Mouse (Mus musculus): ENCODE measurements around the gene Nyap2. TPM values are rescaled to one million over a fixed set of nuclear protein-coding genes. Genes with fewer than 3 reads are reported as not detected.

The Nyap2 gene
- polyA plus RNA-seq, 1 experiment from 2014 or later = 16.2 TPM

- Histone ChIP-seq H3K4me1 (ENCODE audit: control insufficient read depth, insufficient read depth, low read depth, low read length) (no peaks in the 10 kb centered on the region), H3K9me3 (ENCODE audit: control insufficient read depth, low read length) (no peaks in the 10 kb centered on the region), H3K4me3 (ENCODE audit: low read length) (no peak overlapping the region), H3K27ac (ENCODE audit: low read depth, low read length) (no peak overlapping the region), H3K9ac (ENCODE audit: low read depth, low read length) (no peak overlapping the region), H3K27me3 (replicated peaks; ENCODE audit: control insufficient read depth, insufficient read depth, low read length) (no peaks in the 10 kb centered on the region), H3K36me3 (ENCODE audit: control insufficient read depth, insufficient read depth, low read length) (no peaks in the 10 kb centered on the region), H3K4me2 (ENCODE audit: low read length) (no peak overlapping the region)
- no peak for ATAC-seq
Measured at GRCm38 (mm10) chr1:81145576-81145975, 68.8 kb downstream of the Nyap2 start.

- ATAC-seq = no peak
- Histone ChIP-seq H3K4me2 (ENCODE audit: low read length) (no peak overlapping the region), H3K9ac (ENCODE audit: low read depth, low read length) (no peak overlapping the region), H3K27ac (ENCODE audit: low read depth, low read length) (no peak overlapping the region), H3K4me1 (ENCODE audit: control insufficient read depth, insufficient read depth, low read depth, low read length) (no peaks in the 10 kb centered on the region), H3K36me3 (ENCODE audit: control insufficient read depth, insufficient read depth, low read length) (no peaks in the 10 kb centered on the region), H3K27me3 (replicated peaks; ENCODE audit: control insufficient read depth, insufficient read depth, low read length) (no peaks in the 10 kb centered on the region), H3K9me3 (ENCODE audit: control insufficient read depth, low read length) (no peaks in the 10 kb centered on the region), H3K4me3 (ENCODE audit: low read length) (no peak overlapping the region)
- WGBS = 39% methylated on average over 3 of the region's 3 CpGs
Measured at GRCm38 (mm10) chr1:81169245-81169644, 92.5 kb downstream of the Nyap2 start.

DNA sequence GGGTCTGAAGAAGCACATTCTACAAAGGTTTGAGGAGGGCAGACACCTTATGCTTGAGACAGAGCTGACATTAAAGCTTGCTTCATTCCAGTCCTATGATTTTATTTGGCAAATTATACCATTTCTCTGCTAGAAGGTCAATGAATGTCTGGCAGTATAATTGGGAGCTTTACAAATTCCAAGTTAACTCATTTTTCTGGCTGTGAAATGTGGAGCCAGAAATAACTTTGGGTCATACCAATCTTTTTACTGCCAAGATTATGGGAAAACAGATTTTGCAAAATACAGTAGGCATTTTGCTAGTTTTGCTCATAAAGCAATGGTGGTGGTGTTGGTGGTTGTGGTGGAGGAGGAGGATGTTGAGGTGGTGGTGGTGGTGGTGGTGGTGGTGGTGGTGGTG lies 96.0 kb downstream of the Nyap2 start:
- Histone ChIP-seq H3K4me2 (ENCODE audit: low read length) (no peak overlapping the region), H3K9me3 (ENCODE audit: control insufficient read depth, low read length) (no peaks in the 10 kb centered on the region), H3K4me3 (ENCODE audit: low read length) (no peak overlapping the region), H3K27ac (ENCODE audit: low read depth, low read length) (no peak overlapping the region), H3K36me3 (ENCODE audit: control insufficient read depth, insufficient read depth, low read length) (no peaks in the 10 kb centered on the region), H3K27me3 (replicated peaks; ENCODE audit: control insufficient read depth, insufficient read depth, low read length) (no peaks in the 10 kb centered on the region), H3K4me1 (ENCODE audit: control insufficient read depth, insufficient read depth, low read depth, low read length) (no peaks in the 10 kb centered on the region), H3K9ac (ENCODE audit: low read depth, low read length) (no peak overlapping the region)
- ATAC-seq = no peak

DNA sequence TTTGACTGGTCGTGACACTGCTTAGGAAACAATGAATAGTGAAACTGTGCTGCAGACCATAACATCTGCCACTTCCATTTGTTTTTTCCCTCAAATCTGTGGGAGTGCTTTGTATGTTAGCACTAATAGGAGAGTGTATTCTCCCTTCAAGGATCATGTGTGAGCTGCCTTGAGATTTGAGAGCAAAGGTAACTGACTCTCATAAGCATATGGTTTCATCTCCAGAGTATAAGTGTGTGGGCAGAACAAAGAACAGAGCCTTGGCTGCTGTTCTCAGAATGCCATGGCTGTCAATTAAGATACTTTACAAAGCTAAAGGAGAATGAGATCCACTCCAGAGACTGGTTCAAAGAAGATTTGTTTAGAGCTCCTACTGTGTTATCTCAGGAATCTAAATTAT lies 96.6 kb downstream of the Nyap2 start:
- H3K9ac ChIP-seq (ENCODE audit: low read depth, low read length) = no peak overlapping the region
- H3K4me2 ChIP-seq (ENCODE audit: low read length) = no peak overlapping the region
- no peak for ATAC-seq
- no peaks in the 10 kb centered on the region for H3K4me1 ChIP-seq (ENCODE audit: control insufficient read depth, insufficient read depth, low read depth, low read length)
- no peak overlapping the region for H3K4me3 ChIP-seq (ENCODE audit: low read length)
- no peaks in the 10 kb centered on the region for H3K36me3 ChIP-seq (ENCODE audit: control insufficient read depth, insufficient read depth, low read length)
- WGBS = 68% methylated on average over 1 of the region's 1 CpGs
- H3K27ac ChIP-seq (ENCODE audit: low read depth, low read length) = no peak overlapping the region
- H3K9me3 ChIP-seq (ENCODE audit: control insufficient read depth, low read length) = no peaks in the 10 kb centered on the region
- H3K27me3 ChIP-seq (replicated peaks; ENCODE audit: control insufficient read depth, insufficient read depth, low read length) = no peaks in the 10 kb centered on the region

DNA sequence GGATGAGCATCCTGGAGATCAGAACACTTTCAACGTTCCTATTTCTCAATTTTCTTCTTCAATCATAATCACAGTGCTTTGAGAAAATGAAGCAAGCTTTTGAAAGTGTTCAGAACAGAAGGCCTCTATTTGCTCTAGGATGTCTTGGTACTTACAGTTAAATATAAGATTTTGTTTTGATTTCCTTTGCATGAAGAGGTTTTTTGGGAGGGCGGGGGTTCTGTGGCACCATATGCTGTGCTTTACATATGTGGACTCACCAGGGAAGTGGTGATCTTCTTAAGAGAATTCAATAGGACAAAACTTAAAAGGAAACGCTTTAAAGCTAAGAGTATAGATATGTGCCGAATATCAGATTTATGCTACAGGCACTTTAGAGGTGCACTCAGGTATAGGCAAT lies 103.0 kb downstream of the Nyap2 start:
- Histone ChIP-seq H3K4me2 (ENCODE audit: low read length) (no peak overlapping the region), H3K36me3 (ENCODE audit: control insufficient read depth, insufficient read depth, low read length) (no peaks in the 10 kb centered on the region), H3K27me3 (replicated peaks; ENCODE audit: control insufficient read depth, insufficient read depth, low read length) (no peaks in the 10 kb centered on the region), H3K9me3 (ENCODE audit: control insufficient read depth, low read length) (no peaks in the 10 kb centered on the region), H3K4me1 (ENCODE audit: control insufficient read depth, insufficient read depth, low read depth, low read length) (no peaks in the 10 kb centered on the region), H3K27ac (ENCODE audit: low read depth, low read length) (no peak overlapping the region), H3K9ac (ENCODE audit: low read depth, low read length) (no peak overlapping the region), H3K4me3 (ENCODE audit: low read length) (no peak overlapping the region)
- 95% methylated on average over 4 of the region's 4 CpGs for WGBS
- no peak for ATAC-seq

GRCm38 (mm10) chr1:81180686-81181085 lies 103.9 kb downstream of the Nyap2 start:
- 85% methylated on average over 3 of the region's 3 CpGs for WGBS
- no peaks in the 10 kb centered on the region for H3K27me3 ChIP-seq (replicated peaks; ENCODE audit: control insufficient read depth, insufficient read depth, low read length)
- no peak overlapping the region for H3K27ac ChIP-seq (ENCODE audit: low read depth, low read length)
- no peak overlapping the region for H3K4me3 ChIP-seq (ENCODE audit: low read length)
- H3K9me3 ChIP-seq (ENCODE audit: control insufficient read depth, low read length) = no peaks in the 10 kb centered on the region
- no peak for ATAC-seq
- no peak overlapping the region for H3K4me2 ChIP-seq (ENCODE audit: low read length)
- H3K9ac ChIP-seq (ENCODE audit: low read depth, low read length) = no peak overlapping the region
- no peaks in the 10 kb centered on the region for H3K36me3 ChIP-seq (ENCODE audit: control insufficient read depth, insufficient read depth, low read length)
- no peaks in the 10 kb centered on the region for H3K4me1 ChIP-seq (ENCODE audit: control insufficient read depth, insufficient read depth, low read depth, low read length)

- WGBS = 97% methylated on average over 2 of the region's 2 CpGs
- Histone ChIP-seq H3K27me3 (replicated peaks; ENCODE audit: control insufficient read depth, insufficient read depth, low read length) (no peaks in the 10 kb centered on the region), H3K9ac (ENCODE audit: low read depth, low read length) (no peak overlapping the region), H3K27ac (ENCODE audit: low read depth, low read length) (no peak overlapping the region), H3K4me3 (ENCODE audit: low read length) (no peak overlapping the region), H3K9me3 (ENCODE audit: control insufficient read depth, low read length) (no peaks in the 10 kb centered on the region), H3K36me3 (ENCODE audit: control insufficient read depth, insufficient read depth, low read length) (no peaks in the 10 kb centered on the region), H3K4me1 (ENCODE audit: control insufficient read depth, insufficient read depth, low read depth, low read length) (no peaks in the 10 kb centered on the region), H3K4me2 (ENCODE audit: low read length) (no peak overlapping the region)
- no peak for ATAC-seq
Measured at GRCm38 (mm10) chr1:81209536-81209935, 132.8 kb downstream of the Nyap2 start.

DNA sequence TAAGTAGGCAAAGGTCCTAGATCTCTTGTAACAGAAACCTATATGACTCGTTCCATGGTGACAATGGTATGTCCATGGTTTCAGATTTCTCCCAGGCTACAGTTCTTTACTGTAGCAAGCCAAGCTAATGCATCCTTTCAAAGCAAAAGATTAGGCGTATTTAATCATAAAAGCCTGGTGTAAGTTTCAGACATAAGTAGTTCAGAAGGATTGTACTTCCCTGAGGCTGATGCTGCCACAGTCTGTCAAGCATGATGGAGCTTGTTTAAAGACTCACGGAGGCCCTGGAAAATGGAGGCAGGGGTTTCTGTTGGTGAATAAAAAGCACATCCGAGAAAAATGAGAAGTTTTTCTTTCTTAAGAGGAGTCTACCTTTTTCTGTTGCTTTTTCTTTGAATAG lies 134.7 kb downstream of the Nyap2 start:
- ATAC-seq = no peak
- Histone ChIP-seq H3K27ac (ENCODE audit: low read depth, low read length) (no peak overlapping the region), H3K4me3 (ENCODE audit: low read length) (no peak overlapping the region), H3K9ac (ENCODE audit: low read depth, low read length) (no peak overlapping the region), H3K36me3 (ENCODE audit: control insufficient read depth, insufficient read depth, low read length) (no peaks in the 10 kb centered on the region), H3K4me1 (ENCODE audit: control insufficient read depth, insufficient read depth, low read depth, low read length) (no peaks in the 10 kb centered on the region), H3K9me3 (ENCODE audit: control insufficient read depth, low read length) (no peaks in the 10 kb centered on the region), H3K4me2 (ENCODE audit: low read length) (no peak overlapping the region), H3K27me3 (replicated peaks; ENCODE audit: control insufficient read depth, insufficient read depth, low read length) (no peaks in the 10 kb centered on the region)
- 76% methylated on average over 4 of the region's 4 CpGs for WGBS

GRCm38 (mm10) chr1:81219790-81220189 lies 143.0 kb downstream of the Nyap2 start:
- 21% methylated on average over 1 of the region's 1 CpGs for WGBS
- peak; percentile 61 for ATAC-seq
- Histone ChIP-seq H3K27me3 (replicated peaks; ENCODE audit: control insufficient read depth, insufficient read depth, low read length) (no peaks in the 10 kb centered on the region), H3K36me3 (ENCODE audit: control insufficient read depth, insufficient read depth, low read length) (no peaks in the 10 kb centered on the region), H3K4me1 (ENCODE audit: control insufficient read depth, insufficient read depth, low read depth, low read length) (0 out of 2 replicates have a peak, but pooled peaks cover 2% of the 10 kb centered on the region), H3K4me3 (ENCODE audit: low read length) (no peak overlapping the region), H3K9ac (ENCODE audit: low read depth, low read length) (no peak overlapping the region), H3K27ac (ENCODE audit: low read depth, low read length) (no peak overlapping the region), H3K4me2 (ENCODE audit: low read length) (no peak overlapping the region), H3K9me3 (ENCODE audit: control insufficient read depth, low read length) (no peaks in the 10 kb centered on the region)

DNA sequence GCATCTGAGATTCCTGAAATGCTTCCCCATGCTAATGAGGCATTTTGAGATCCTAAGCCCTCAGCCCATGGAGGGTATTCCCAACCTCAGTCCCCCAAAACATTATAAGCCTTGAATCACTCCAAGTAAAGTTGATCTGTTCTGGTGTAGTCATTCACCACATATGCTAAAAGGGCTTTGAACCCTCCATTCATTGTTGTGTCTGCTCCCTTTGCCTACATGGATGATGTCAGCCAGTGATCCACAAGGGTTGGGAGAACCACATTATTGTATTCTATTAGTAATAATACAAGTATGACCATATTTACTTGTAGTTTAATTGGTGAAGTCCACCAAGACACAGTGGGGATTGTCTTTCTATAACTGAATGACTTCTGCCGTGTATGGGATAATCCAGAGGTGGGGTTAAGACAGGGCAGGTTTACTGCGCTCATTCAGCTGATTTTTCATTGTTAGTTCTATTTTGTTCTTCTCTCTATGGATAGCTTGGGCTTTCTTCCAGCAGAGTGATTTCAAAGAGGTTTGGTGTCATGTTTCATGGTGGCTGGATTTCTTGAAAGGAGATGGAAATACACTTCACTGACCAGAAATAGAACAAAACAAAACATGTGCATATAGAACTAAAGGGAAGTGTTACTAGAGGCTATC lies 155.1 kb downstream of the Nyap2 start:
- no peak overlapping the region for H3K4me3 ChIP-seq (ENCODE audit: low read length)
- 13% methylated on average over 2 of the region's 2 CpGs for WGBS
- H3K9me3 ChIP-seq (ENCODE audit: control insufficient read depth, low read length) = no peaks in the 10 kb centered on the region
- no peaks in the 10 kb centered on the region for H3K4me1 ChIP-seq (ENCODE audit: control insufficient read depth, insufficient read depth, low read depth, low read length)
- ATAC-seq = no peak
- no peaks in the 10 kb centered on the region for H3K36me3 ChIP-seq (ENCODE audit: control insufficient read depth, insufficient read depth, low read length)
- no peak overlapping the region for H3K27ac ChIP-seq (ENCODE audit: low read depth, low read length)
- H3K9ac ChIP-seq (ENCODE audit: low read depth, low read length) = no peak overlapping the region
- no peak overlapping the region for H3K4me2 ChIP-seq (ENCODE audit: low read length)
- no peaks in the 10 kb centered on the region for H3K27me3 ChIP-seq (replicated peaks; ENCODE audit: control insufficient read depth, insufficient read depth, low read length)
